Mouse (Mus musculus) lung, postnatal 10 days (tissue): Measurements from ENCODE around the gene Zfp119b.

Experiments
- DNase-seq: peaks from one replicate; pipeline ENCODE4 v3.0.0; 2021

Zfp119b gene

DNA sequence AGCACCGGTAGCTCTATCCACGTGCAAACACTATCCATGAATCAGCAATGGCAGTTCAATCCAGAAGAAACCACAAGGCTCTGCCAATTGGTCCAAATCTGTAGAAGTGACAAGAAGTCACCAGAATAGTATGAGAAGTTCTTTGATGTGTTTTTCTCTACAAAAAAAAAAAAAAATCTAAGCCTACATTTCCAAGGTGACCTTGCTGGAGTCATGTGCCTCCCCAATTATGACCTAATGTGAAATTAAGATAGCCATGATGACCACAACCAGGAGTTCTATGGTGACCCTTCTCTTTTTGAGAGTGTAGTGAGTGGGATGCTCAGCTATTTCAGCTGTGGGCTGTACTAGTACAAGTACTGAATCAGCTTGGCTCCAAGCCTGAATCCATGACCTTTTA, at the start of gene Zfp119b:
Gene Zfp119b (minus strand): TSS at position 101 of the 400 bp plus-strand sequence.
- no peak for DNase-seq

DNA sequence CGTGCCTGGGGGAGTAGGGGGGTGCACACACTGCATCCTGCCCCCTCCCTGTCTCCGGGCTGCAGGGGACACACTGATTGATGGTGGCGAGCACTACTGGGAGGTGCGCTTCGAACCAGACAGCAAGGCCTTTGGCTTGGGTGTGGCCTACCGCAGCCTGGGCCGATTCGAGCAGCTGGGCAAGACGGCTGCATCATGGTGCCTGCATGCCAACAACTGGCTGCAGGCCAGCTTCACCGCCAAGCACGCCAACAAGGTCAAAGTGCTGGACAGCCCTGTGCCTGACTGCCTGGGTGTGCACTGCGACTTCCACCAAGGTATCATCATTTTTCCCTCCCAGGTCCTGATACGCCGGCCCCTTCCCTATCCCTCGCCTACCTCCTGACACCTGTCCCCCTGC, 46.7 kb upstream of the Zfp119b start:
- no peak for DNase-seq

DNA sequence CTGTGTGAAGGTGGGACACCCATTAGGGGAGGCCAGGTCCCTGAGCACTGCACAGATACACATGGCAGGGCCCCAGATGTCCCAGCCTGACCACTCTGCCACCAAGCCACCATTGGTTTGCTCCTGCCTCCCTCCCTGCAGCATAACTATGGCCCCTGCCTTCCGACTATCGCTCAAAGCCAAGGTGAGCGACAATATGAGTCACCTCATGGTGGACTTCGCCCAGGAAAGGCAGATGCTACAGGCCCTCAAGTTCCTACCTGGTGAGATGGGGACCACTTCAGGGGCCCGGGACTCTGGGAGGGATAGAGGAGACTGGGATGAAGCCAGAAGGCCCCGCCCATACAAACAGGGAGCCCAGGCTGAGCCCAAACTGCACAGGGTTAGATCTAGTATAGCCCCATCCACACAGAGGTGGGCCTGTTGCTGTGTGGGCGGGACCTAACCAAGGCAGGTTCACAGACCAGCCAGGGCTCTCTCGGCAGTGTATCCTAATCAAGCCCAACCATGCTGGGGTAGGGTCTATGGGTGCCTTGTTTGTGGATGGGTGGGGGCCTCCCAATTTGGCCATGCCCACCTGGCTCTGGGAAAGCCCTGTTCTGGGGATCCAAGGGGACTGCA, 41.1 kb upstream of the Zfp119b start:
- DNase-seq = no peak

DNA sequence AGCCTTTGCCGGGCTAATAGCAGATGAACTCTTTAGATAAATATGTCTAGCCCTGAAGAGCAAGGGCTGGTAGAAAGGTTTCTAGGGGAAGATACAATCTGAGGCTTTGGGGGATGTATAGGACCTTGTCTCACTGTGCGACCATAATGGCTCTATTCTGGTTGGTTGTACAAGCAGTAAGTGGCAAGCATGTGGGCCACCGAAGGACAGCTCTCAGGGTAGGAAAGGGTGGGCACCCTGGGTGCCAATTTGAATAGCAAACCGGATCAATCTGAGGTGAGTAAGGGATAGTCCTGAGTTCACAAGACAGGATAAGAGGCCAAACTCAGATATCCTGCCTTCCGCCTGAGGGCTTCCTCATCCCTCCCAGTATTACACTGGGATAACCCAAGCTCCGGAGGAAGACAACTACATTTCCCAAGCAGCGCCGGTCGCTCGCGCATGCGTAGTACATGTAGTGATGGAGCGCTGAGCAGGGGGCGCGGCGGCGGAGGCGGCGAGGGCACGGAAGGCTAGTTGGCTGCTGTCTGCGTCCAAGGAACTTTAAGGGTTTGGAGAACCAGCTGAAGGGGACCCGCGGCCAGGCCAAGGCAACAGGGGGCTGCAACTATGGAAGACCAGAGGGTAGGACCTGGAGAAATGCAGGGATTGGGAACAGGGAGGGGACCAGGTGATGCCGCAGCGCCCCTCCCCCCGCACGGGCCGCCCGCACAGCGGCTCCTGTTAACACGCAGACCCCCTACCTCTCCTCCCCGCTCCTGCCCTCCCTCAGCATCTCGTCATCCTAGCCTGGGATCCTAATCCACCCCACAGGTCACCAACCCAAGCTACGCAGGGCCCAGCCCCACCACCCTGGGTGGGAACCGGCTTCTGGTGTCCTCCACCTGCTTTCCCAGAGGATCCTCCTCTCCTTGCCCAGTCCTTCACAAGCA, 37.0 kb upstream of the Zfp119b start, which contains the start of gene Fsd1:
Gene Fsd1 (plus strand): TSS at position 480 of the 932 bp plus-strand sequence.
- peak; percentile 66 for DNase-seq

DNA sequence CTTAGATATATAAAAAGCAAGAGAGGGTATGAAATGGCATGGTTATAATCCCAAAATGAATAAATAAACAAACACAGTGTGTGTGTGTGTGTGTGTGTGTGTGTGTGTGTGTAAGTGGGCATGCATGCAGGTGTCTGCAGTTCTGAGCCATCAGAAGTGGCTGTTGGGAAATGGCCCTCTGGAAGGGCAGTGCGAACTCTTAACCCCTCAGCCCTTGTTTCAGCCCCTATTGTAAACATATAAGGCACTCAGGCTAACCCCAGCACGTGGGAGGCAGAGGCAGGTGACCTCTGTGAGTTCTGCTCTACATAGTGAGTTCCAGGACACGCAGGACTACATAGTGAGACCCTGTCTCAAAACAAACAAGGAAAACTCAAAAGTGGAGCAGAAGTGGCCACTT, 28.0 kb upstream of the Zfp119b start:
- no peak for DNase-seq

DNA sequence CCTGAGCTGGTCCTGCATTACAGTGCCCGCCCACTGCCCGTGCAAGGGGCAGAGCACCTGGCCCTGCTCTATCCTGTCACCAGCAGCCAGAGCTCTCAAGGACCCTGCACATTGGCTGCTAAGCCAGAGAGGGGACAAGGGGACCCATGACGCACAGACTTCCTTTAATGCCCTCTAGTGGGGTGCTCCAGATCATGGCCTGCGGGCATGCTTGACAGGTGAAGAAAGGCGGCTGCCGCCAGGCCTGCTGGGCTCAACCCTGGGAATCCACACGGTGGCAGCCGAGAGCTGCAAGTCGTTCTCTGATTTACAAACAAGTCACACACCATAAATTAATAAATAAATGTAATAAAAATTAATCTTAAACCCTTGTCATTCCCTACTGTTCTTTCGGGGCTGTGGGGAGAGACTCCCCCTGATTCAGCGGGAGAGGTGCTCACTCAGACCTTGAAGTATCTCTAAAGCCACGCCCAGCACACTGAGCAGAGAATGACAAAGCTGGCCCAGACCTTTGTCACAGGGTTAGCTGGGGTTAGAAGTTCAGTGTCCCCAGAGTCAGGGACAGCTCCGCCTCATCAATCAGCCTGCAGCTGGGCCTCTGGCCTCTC, 27.1 kb upstream of the Zfp119b start:
- peak; percentile 91 for DNase-seq

DNA sequence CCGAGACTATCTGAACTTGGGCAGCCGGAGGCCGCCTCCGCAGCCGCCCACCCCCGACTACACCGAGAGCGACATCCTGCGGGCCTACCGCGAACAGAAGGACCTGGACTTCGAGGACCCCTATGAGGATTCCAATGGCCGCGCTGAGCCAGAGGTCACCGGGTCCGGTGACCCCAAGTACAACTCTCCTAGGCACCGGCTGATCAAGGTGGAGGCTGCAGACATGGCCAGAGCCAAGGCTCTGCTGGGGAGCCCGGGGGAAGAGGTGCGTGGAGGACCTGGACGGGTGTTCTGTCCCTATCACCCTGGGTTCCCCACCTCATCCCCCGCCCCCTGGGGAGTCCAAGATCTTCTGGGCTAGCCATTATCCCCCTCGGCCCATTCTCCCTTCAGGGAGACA, 22.2 kb upstream of the Zfp119b start:
- no peak for DNase-seq

DNA sequence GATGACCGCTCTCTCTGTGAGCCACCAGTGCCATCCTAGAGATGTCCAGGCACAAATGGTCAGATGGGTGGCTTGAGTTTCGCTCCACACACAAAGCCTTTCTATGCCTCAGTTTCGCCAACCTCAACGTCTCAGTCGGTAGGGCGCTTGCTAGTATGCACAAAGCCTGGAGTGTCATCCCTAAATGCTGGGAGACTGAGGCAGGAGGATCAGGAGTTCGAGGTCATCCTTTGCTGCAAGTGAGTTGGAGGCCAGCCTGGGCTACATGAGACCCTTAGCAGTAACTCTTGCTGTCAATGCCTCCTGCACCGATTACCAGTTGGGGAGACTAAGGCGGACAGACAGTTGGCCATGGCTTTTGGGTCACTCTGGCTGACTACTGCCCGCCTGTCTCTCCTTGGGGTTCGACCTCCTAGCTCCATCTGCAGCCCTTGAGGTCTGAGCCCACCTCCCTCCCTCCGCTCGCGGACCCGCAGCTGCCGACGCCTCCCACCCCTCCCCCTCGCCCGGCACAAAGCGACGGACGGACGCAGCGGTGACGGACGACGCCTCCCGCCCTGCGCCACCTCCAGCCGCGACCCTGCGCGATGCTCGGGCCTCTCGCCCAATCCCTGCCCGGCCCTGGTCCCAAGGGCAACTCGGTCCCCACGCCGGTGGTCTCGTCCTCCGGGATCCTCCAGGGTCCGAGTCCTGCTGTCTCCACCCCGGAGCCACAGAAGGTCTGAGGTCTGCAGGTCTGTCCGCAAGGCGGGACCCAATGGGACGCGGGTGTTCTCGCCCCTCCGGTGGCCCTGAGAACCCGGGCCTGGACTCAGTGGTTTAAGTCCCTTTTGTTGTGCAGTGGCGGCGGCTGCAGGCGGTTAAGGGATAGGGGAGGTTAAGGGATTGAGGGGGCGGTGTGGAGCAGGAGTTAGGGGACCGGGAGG, 20.9 kb upstream of the Zfp119b start, which contains the start of gene Shd:
Gene Shd (plus strand): TSS at position 502 of the 926 bp plus-strand sequence.
- DNase-seq = peak; percentile 61

DNA sequence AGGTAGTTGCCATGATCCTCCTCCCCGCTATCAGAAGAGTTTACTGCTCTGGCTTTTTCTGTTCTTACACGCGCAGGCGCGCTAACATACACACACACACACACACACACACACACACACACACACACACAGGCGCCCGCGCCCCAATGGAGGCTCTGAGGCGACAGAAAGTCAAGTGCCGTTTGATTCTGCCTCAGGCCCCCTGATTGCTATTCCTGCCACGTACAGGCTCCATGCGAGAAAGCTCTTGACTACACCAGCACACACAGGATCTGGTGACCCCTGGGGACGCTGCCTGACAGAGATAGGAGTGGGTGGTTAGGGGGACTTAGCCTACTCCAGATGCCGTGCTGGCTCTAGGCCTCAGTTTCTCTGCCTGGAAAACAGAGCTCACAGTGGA, 20.3 kb upstream of the Zfp119b start:
- no peak for DNase-seq

DNA sequence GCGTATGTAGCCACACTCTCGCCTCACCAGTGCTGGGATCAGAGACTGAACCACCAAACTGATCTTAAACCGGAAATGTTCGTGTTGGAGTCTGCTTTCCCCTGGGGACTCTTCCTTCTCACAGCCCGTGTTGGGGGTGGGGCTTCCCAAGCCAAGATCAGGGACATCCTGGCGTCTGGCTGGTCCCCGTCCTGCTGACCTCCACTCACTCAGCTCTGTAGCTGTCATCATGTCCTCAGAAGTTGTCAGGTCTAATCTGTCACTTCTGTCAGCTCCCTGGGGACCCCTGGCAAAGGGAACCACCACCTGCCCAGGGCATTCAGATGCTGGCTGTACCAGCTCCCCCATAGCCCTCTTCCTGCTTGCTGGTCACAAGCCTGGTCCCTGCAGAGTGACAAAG, 18.9 kb upstream of the Zfp119b start:
- DNase-seq = peak; percentile 55

DNA sequence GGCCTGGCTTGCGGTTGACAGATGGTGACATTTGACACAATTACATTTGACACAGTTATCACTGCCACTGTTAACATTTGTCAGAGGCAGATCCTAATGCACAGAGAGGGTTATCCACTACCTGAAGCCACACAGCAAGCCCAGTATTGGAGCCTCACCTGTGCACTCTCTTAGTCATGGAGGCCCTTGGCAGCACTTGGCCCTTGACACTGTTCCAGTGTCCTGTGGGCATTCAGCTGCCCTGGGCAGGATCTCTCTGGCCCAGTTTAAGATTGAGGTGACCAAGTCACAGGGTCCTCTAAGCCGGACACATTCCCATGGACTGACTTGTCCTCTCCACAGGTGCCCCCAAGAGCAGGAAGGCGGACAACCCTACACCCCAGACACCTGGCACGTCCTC, 17.9 kb upstream of the Zfp119b start:
- no peak for DNase-seq

DNA sequence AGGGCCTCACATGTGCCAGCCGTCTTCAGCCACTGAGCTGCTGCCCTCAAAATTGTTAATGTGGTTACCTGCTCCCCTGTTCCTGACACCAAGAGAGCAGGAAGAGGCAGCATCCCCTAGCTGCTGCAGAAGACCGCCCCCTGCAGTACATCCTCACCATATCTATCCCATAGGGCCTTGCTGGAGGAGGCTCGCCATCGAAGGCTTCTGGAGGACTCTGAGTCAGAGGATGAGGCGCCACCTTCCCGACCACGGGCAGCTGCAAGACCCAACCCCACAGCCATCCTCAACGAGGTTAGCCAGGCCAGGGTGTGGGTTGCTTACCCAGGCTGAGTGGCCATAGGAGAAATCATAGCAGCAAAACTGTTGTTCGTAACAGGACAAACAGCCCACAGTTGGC, 15.7 kb upstream of the Zfp119b start:
- DNase-seq = no peak

DNA sequence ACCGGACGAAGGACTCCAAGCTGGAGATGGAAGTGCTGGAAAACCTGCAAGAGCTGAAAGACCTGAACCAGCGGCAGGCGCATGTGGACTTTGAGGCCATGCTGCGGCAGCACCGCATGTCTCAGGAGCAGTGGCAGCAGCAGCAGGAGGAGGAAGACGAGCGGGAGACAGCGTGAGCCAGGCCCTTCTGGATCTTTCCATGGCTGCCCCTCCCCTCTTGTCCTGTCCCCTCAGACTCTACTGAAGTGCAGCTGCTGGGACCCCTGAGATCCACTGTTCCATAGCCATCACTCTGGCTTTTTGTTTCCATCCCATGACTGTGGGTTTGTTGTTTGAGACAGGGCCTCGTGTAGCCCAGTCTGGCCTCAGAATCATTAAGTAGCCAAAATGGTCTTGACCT, 15.2 kb upstream of the Zfp119b start:
- no peak for DNase-seq

DNA sequence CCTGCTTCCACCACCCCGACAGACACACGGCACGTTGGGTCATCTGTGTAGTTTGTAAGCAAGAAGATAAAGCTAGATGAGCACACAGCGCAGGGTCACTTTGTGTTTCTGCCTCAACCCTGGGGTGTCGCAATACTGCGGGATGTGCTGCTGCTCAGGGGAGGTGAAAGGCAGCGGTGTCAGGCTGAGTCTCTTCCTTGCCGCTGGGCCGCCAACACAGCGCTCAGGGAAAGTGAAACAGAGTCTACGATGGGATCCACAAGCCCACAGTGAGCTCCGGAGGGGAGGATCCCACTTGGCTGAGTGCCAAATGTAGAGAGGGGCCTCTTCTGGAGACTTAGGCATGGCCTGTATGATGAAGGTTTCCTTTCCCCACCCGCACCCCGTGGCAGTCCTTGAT, 13.9 kb upstream of the Zfp119b start:
- DNase-seq = no peak

DNA sequence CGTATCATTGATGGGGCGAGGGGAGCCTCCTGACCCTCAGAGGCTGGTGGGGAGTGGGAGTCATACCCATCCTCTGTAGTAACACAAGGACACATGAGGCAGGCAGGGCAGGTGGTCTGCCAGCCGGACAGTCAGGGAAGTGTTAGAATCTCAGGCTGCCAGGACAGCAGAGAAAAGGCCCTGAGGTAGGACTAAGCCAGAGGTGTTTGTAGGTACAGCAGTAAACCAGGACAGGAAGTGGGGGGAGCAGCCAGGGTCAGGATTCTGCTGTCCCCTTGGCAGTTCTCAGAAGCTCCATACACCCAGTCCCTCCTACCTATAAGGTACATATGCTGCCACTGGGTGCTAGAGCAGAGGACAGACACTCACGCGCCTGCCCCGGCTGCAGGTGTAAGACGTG, 12.3 kb upstream of the Zfp119b start:
- DNase-seq = no peak

DNA sequence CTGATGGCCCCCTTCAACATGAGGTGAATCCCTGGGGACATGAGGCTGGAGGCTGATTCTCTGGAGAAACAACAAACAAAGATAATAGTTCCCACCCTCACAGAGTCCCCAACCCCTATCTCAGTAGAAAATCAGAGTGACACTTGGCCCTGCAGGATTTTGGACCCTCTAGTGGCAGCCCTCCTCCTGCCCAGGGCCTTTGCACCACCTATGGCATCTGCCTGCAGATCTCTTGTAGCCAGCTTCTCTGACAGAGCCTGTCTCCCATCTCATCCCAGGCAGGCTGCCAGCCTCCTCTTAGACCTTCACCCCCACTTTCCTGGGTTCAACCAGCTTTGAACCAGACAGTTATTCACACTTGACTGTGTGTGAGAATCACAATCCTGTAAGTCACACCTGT, 11.5 kb upstream of the Zfp119b start:
- no peak for DNase-seq

DNA sequence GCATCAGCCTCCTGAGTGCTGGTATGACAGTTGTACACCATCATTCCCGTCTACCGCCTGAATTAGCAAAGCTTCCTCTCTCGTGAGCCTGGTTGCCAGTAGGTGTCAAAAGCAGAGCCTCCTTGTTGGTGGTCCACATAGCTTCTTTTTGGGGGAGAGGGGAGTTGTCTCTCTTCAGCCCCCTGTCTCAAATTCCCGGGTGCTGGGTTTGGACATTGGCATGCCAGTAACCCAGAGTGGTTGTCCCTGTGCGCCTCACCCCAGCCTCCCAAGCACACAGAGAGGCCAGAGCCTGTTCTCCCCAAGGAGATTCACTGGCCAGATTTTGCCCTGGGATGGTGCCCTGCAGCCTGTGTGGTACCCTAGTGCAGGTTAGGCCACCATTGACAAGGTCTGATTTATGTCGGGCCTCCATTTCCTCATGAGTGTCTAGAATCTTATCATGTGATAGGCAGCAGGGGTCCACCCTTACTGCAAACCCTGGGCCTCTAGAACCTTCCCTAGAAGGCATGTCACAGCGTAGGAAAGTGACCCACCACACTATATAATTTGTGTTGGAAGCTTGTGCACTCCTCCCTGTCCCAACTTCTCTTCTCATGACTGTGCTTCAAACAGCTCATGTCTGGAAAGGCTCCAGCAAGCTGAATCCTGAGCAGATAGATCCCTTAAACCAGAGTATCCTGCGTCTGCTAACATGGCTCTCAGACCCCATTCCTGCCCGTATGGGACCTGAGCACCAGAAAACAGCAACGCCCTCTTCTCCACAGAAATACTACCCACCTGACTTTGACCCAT, 10.8 kb upstream of the Zfp119b start:
- peak; percentile 3 for DNase-seq

DNA sequence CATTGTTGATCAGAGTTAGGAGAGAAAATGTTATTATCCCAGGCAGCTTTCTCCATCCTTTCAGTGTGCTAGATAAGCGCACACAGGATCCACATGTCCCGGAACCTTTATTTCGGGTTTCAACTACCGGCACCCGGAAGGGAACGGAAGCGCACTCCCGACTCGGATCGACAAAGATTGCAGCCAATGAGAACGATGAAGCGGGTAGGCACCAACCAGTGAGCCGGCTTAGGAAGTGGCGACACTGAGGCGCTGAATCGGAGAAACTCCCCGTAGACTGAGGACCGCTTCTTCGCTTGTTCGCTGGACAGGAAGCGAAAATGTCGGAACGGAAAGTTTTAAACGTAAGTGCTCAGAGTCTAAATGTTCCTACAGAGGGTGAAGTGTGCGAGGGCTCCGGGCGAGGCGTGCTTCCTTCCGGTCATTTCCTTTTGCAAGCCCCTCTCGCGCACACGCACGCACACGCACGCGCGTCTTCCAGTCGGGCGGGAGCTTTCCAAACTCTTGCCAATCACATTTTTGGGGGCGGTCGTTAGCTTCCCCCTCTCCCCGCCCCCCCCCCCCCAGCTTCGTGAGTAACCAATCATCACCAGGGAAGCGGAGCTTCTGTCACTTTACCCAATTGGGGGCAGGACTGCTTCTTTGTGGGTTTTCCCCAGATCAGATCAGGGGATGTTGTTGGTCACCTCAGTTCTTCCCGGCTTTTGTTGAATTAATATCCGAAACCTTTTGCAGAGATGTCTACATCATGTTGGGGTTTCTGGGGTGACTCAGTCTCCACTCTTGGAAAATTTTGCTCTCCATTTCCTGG, 9.8 kb upstream of the Zfp119b start, which contains the start of gene Yju2:
Gene Yju2 (plus strand): TSS at position 182 of the 811 bp plus-strand sequence.
- peak; percentile 96 for DNase-seq

DNA sequence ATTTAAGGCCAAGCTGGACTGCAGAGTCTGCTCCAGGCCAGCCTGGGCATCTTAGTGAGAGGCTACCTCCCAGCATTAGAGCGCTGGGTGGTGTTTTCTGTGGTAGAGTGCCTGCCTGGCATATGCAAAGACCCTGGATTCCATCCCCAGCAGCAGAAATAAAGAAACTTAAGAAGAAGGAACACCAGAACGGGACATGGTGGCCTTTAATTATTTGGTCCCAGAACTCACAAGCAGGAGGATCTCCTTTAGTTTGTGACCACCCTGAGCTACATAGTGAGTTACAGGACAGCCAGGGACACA, 9.2 kb upstream of the Zfp119b start:
- DNase-seq = no peak

DNA sequence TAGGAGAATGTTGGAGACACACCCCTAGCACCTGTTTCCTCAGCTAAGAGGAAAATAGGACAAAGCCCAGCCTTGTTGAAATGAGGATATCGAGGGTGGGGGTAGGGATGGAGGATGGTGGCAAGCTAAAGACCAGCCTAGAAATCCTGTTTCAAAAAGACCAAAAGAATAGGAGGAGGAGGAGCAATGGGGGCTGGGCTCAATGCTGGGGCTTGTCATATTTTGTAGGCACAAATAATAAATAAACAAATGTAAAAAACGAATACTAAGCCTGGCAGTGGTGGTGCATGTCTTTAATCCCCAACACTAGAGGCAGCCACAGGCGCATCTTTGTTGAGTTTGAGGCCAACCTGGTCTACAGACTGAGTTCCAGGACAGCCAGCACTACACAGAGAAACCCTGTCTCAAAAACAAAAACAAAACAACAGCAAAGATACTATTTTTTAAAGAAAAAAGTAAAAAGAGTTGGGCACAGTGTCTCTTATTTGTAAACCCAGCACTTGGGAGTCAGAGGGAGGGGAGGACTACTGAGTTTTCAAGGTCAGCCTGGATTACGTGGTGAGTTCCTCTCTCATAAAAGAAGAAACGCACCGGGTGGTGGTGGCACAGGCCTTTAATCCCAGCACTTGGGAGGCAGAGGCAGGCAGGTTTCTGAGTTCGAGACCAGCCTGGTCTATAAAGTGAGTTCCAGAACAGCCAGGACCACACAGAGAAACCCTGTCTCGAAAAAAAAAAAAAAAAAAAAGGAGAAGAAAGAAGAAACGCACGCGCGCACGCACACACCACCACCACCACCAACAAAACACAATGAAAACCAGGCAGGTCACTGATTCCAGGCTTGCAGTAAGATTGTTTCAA, 8.7 kb upstream of the Zfp119b start:
- DNase-seq = no peak
